Mouse (Mus musculus): ENCODE measurements at regions not wholly inside any gene's neighbourhood (a gene's known extent, or its start where the extent isn't known, plus 50 kb on each side); places are given as distances from the start of the nearest gene placed in this dataset.

- Histone ChIP-seq H3K4me1 (ENCODE audit: control insufficient read depth, insufficient read depth, low read length) (no peaks in the 10 kb centered on the region), H3K9me3 (ENCODE audit: control insufficient read depth, low read depth, low read length) (no peaks in the 10 kb centered on the region), H3K9ac (replicated peaks; ENCODE audit: low read depth, low read length) (no peak overlapping the region), H3K4me2 (replicated peaks; ENCODE audit: low read depth, low read length) (no peak overlapping the region), H3K36me3 (ENCODE audit: control insufficient read depth, insufficient read depth, low read length) (no peaks in the 10 kb centered on the region), H3K4me3 (ENCODE audit: low read depth, low read length) (no peak overlapping the region), H3K27me3 (ENCODE audit: control insufficient read depth, insufficient read depth, low read length) (no peaks in the 10 kb centered on the region), H3K27ac (ENCODE audit: low read length) (no peak overlapping the region)
- ATAC-seq (ENCODE audit: insufficient number of reproducible peaks, insufficient read depth, low FRiP score, low read depth): no peak
- WGBS: 74% methylated on average over 5 of the region's 5 CpGs
These were observed 77.5 kb downstream of the Qrsl1 start for GRCm38 (mm10) chr10:43824009-43824408.

All from stomach, embryonic 14.5 days (tissue).